Mouse (Mus musculus) ES-Bruce4 (cell line): ENCODE measurements around the gene Cdh8.

Experiments used
- CTCF ChIP-seq: IDR thresholded peaks from one replicate; pipeline ENCODE4 v1.8.1; 2011; ENCODE audit warnings: low read depth, low read length
- EP300 ChIP-seq: IDR thresholded peaks from 2 replicates; pipeline ENCODE4 v1.6.1; 2011; ENCODE audit warnings: low read depth, low read length; ENCODE audit not compliant: insufficient read depth
- POLR2A ChIP-seq: IDR thresholded peaks from one replicate; pipeline ENCODE4 v1.8.1; 2011; ENCODE audit warnings: low read length; ENCODE audit not compliant: insufficient read depth

DNA sequence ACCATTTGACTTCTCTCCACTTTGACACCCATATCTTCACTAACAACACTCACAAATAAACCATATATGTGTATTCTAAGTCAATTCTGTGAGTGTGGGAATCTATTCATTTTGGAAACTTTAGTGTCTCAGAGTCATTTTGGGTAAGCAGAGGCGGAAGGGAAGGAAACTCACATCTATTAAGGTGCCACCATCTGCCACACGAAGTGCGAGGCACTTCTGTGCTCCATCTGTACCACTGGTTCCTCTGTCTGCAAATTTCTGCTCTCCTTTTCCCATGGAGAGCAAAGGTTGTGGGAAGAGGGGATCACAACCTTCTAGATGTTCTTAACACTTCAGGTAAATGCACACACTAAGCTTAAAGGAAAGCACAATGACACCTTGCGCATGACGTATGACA is 46.2 kb downstream of the Cdh8 start:
- TF ChIP-seq POLR2A: no peak
- TF ChIP-seq CTCF: no peak
- no peak for TF ChIP-seq EP300
